12 mouse cellular contexts compared by ENCODE assay signal in genomic region chr10:59798371-59798770, GRCm38 (mm10).
"Had no signal": no experiment of that assay in that cellular context is flagged by ENCODE, and none has a peak within 500 bp of the region (broad histone marks: within the 10 kb centered on the region; RNA-seq: fewer than 3 reads in every experiment).

No protein-coding gene starts in this region.

- H3K9me3 ChIP-seq: limb, embryonic 10.5 days; liver, embryonic 13.5 days; neural tube, embryonic 12.5 days had no signal

- H3K4me3 ChIP-seq: left cerebral cortex, adult 2 months; limb, embryonic 10.5 days; liver, embryonic 13.5 days; neural tube, embryonic 12.5 days had no signal

- H3K27ac ChIP-seq: left cerebral cortex, adult 2 months; limb, embryonic 10.5 days; neural tube, embryonic 12.5 days; stomach, postnatal 0 days had no signal

- DNase-seq: liver, embryonic 13.5 days; lung, adult 2 months; lung, postnatal 36 days; thymus, postnatal 4 days had no signal

- H3K4me1 ChIP-seq: limb, embryonic 10.5 days had no signal

- H3K36me3 ChIP-seq: neural tube, embryonic 12.5 days had no signal

- H3K27me3 ChIP-seq: liver, embryonic 13.5 days; neural tube, embryonic 12.5 days had no signal

- H3K9ac ChIP-seq: liver, embryonic 13.5 days; neural tube, embryonic 12.5 days had no signal

- ATAC-seq: hindbrain, embryonic 16.5 days; inflammation-experienced regulatory T-cells, adult 6 months; intestine, postnatal 0 days; lung, postnatal 0 days had no signal

- H3K4me2 ChIP-seq: liver, embryonic 13.5 days; neural tube, embryonic 12.5 days had no signal
